Mouse (Mus musculus): ENCODE measurements around the gene Tmprss5.

Gene Tmprss5

DNA sequence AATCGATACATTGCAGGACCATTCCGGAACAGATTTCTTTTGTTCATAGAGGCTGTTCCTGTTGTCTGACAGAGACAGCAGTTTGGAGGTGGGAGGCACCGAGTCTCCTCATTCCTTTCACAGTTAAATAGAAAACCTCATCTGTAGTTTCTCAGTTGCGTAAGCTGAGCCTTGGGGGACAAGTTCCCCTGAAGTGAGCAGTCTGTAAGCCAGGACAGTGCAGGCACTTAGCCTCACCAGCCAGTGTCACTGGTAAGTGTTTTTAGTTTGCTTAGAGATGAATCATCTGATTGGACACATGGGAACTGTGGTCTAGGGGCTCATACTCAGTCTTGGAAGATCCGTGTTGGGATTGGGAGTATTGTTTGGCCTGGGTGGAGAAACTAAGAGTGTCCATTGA, at the start of gene Tmprss5:
Gene Tmprss5, plus strand, starts transcription at position 154 of the 400 bp plus-strand sequence.
- in situ Hi-C loops (cut with MboI; ENCODE audit: low pct_unique_long_range_greater_than_20kb in 1 of 2, low sequenced_read_pairs in 2 of 2, unreplicated experiment in 1 of 2): loop anchor here (5.0 kb wide), 1 partner anchor 406 kb away; the partner anchor contains the start of gene Ttc12 (in 2 of the 2)

DNA sequence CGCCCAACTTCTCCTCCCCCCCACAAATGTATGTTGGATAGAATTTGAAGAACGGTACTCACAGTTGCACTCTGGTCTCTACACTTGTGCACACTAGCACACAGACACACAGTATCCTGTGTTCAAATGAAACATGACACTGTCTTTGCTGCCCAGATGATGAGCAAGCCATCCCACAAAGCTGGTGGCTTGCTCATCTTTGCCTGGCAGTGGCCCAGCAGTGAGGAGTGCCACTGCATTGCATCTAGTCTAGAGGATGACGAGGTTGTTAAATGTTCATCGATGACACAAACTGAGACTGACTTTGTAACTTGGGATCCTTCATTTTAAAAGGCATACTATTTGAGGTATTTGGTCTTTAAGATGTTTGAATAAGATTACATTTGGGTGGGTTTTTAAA, 46.3 kb upstream of the Tmprss5 start:
- in situ Hi-C loops (cut with MboI; ENCODE audit: low pct_unique_long_range_greater_than_20kb in 1 of 2, low sequenced_read_pairs in 2 of 2, unreplicated experiment in 1 of 2): no loop called here

DNA sequence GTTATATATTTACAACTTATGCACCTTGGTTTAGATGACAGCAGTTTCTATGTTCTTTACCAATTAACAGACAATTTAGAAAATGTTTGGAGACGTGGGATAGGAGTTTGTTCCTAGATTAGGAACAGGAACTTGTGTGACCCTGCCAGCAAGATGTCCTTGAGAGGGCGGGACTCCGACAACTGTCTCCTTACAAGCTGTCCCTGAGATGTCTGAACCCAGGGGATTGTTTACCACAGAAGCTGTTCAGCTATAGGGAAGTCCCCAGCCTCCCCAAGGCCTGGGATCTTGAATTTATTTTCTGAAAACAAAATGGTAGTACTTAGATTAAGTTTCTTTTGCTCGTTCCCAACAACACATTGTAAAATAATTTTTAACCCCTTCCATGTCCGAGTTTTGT, 30.2 kb upstream of the Tmprss5 start:
- in situ Hi-C loops (cut with MboI; ENCODE audit: low pct_unique_long_range_greater_than_20kb in 1 of 2, low sequenced_read_pairs in 2 of 2, unreplicated experiment in 1 of 2): no loop called here

GRCm38 (mm10) chr9:49051349-49051748, 29.7 kb upstream of the Tmprss5 start:
- in situ Hi-C loops (cut with MboI; ENCODE audit: low pct_unique_long_range_greater_than_20kb in 1 of 2, low sequenced_read_pairs in 2 of 2, unreplicated experiment in 1 of 2): no loop called here

- in situ Hi-C loops (cut with MboI; ENCODE audit: low pct_unique_long_range_greater_than_20kb in 1 of 2, low sequenced_read_pairs in 2 of 2, unreplicated experiment in 1 of 2): no loop called here
Measured at GRCm38 (mm10) chr9:49054028-49054427, 27.0 kb upstream of the Tmprss5 start.

- in situ Hi-C loops (cut with MboI; ENCODE audit: low pct_unique_long_range_greater_than_20kb in 1 of 2, low sequenced_read_pairs in 2 of 2, unreplicated experiment in 1 of 2): no loop called here
Measured at GRCm38 (mm10) chr9:49055333-49056205, 25.5 kb upstream of the Tmprss5 start, which contains the start of gene Zw10. Gene Zw10, plus strand, starts transcription at chr9:49055613.

GRCm38 (mm10) chr9:49076847-49077246, 4.2 kb upstream of the Tmprss5 start:
- in situ Hi-C loops (cut with MboI; ENCODE audit: low pct_unique_long_range_greater_than_20kb in 1 of 2, low sequenced_read_pairs in 2 of 2, unreplicated experiment in 1 of 2): no loop called here

DNA sequence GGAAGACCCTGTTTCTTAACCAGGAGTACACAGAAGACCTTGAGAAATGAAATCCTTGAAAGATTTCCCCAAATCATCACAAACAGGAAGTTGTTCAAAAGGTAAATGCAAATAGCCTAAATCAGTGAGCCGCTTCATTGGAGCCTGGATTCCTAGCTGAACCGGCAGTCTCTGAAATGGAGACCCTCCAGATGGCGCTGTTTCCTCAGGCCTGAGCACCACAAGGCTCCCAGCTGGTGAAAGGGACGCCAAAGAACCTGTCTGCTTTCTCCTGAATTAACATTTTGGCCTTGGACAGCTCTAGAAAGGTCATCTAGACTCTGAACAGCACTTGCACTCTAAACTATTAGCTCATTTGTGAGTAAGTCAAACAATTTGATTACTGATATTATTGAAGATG, 501 bp downstream of the Tmprss5 start:
- in situ Hi-C loops (cut with MboI; ENCODE audit: low pct_unique_long_range_greater_than_20kb in 1 of 2, low sequenced_read_pairs in 2 of 2, unreplicated experiment in 1 of 2): loop anchor here (5.0 kb wide), 1 partner anchor 406 kb away; the partner anchor contains the start of gene Ttc12 (in 2 of the 2)

DNA sequence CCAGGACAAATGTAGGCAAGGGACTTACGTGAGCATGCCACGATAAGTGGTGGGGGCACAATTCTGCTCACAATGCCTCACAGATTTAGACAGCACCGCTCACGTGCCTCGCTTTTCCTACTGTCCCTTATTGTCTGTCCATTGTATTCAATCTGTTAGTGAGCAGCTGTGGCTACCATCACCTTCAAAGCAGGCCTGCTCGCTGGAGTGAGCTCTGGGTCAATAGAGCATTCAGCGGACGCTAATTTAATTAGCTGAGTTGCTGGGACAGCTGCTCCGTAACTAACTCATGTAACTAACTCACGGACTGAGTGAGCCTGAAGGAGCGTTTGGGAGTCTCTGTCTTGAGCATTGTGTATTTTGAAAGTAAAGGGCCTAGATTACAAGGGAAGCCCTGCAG, 6.3 kb downstream of the Tmprss5 start:
- in situ Hi-C loops (cut with MboI; ENCODE audit: low pct_unique_long_range_greater_than_20kb in 1 of 2, low sequenced_read_pairs in 2 of 2, unreplicated experiment in 1 of 2): no loop called here

GRCm38 (mm10) chr9:49098871-49099270, 17.8 kb downstream of the Tmprss5 start:
- in situ Hi-C loops (cut with MboI; ENCODE audit: low pct_unique_long_range_greater_than_20kb in 1 of 2, low sequenced_read_pairs in 2 of 2, unreplicated experiment in 1 of 2): no loop called here

DNA sequence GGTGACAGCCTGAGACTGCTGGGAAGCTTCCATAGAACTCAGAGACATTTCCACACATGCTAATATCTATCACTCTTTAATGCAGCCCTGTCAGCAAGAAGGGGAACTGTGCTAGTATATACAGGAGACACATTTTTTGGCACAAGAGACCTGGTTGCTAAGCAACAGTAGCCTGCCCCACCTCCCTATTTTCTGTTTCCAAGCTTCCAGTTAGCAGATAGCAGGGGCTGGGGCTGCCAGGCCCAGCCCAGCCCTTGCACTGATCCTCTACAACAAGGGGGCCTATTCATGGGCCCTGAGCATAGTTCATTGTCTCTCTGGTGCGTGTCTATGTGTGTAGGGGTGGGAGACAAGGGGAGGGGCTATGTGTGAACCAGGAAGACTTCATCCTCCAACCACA, 21.3 kb downstream of the Tmprss5 start:
- in situ Hi-C loops (cut with MboI; ENCODE audit: low pct_unique_long_range_greater_than_20kb in 1 of 2, low sequenced_read_pairs in 2 of 2, unreplicated experiment in 1 of 2): no loop called here

GRCm38 (mm10) chr9:49109101-49109500, 28.0 kb downstream of the Tmprss5 start:
- in situ Hi-C loops (cut with MboI; ENCODE audit: low pct_unique_long_range_greater_than_20kb in 1 of 2, low sequenced_read_pairs in 2 of 2, unreplicated experiment in 1 of 2): no loop called here

DNA sequence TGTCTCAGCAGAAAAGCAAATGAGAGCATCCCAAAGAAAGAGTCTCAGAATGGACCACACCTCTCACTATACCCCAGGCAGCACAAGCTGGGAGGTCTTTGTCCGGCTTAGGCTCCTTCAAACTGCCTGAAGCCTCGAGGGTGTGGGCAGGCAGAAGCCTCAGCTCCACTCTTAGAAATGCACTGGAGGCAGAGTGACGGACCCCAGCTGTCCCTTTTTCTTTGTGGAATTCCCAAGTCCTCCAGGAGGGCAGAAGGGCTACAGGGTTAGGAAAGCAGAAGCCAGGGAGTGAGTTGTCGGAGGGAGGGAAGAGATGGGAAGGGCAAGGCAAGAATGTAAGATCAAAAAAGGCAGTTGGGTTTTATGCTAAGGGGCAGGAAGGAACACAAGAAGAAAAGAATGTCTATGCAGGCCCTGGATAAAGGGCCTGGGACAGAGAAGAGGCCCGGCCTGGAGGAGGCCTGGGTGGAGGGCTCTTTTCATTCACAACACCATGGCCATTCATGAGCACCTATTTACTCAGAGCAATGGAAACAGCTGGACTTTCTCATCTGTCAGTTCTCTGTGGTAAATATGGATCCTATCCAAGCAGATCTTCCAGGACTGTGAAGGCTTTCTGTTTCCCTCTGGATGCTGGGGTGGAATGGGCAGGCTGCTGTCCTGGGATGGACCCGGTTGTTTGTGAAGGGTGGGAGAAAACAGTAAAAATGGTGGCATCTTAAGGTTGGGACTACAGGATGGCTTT, 29.6 kb downstream of the Tmprss5 start:
- in situ Hi-C loops (cut with MboI; ENCODE audit: low pct_unique_long_range_greater_than_20kb in 1 of 2, low sequenced_read_pairs in 2 of 2, unreplicated experiment in 1 of 2): no loop called here

GRCm38 (mm10) chr9:49111296-49111695, 30.2 kb downstream of the Tmprss5 start:
- in situ Hi-C loops (cut with MboI; ENCODE audit: low pct_unique_long_range_greater_than_20kb in 1 of 2, low sequenced_read_pairs in 2 of 2, unreplicated experiment in 1 of 2): no loop called here

DNA sequence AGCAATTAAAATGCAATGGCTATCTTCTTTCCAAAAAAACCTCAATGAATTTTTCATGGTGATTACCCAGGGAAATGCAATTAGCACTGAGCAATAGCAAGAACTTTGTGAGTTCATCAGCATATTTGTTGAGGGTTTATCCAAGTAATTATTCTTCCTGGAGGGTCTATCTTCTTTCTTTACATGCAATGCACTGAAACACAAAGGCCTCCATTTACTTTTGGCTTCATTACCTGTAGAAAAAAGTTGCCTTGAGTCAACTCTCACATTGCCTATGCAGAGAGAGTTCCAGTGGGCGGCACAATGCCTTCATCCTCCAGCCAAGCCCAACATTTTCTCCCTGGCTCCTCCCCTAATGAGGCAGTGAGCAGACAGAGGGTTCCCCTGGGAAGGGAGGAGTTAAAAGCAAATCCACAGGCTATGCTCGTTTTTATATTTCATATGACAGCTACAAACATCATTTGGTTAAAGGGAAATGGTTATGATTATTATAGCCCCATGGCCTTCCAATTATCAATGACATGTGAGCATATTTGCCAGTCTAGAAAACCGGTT, 37.3 kb downstream of the Tmprss5 start:
- in situ Hi-C loops (cut with MboI; ENCODE audit: low pct_unique_long_range_greater_than_20kb in 1 of 2, low sequenced_read_pairs in 2 of 2, unreplicated experiment in 1 of 2): no loop called here

DNA sequence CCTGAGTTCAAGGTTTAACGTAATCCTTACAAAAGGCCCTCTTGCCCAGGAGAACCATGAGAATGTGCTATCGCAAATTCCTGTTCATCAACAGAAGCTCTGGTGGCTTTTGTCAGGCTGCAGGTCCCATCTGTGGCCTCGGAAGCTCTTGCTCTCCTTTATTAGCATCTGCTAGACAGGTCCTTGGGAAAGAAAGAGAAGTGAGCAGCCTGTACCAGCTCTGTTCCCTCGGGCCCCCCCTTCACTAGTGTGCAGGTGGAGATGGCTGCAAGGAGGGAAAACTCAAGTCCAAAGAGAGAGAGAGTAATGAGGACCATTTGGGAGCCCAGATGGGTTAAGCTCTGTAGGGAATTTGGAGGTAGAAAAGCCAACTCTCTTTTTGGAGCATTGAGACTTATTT, 38.7 kb downstream of the Tmprss5 start:
- in situ Hi-C loops (cut with MboI; ENCODE audit: low pct_unique_long_range_greater_than_20kb in 1 of 2, low sequenced_read_pairs in 2 of 2, unreplicated experiment in 1 of 2): no loop called here

GRCm38 (mm10) chr9:49125706-49126105, 44.6 kb downstream of the Tmprss5 start:
- in situ Hi-C loops (cut with MboI; ENCODE audit: low pct_unique_long_range_greater_than_20kb in 1 of 2, low sequenced_read_pairs in 2 of 2, unreplicated experiment in 1 of 2): no loop called here

GRCm38 (mm10) chr9:49130514-49131010, 49.5 kb downstream of the Tmprss5 start:
- in situ Hi-C loops (cut with MboI; ENCODE audit: low pct_unique_long_range_greater_than_20kb in 1 of 2, low sequenced_read_pairs in 2 of 2, unreplicated experiment in 1 of 2): no loop called here

DNA sequence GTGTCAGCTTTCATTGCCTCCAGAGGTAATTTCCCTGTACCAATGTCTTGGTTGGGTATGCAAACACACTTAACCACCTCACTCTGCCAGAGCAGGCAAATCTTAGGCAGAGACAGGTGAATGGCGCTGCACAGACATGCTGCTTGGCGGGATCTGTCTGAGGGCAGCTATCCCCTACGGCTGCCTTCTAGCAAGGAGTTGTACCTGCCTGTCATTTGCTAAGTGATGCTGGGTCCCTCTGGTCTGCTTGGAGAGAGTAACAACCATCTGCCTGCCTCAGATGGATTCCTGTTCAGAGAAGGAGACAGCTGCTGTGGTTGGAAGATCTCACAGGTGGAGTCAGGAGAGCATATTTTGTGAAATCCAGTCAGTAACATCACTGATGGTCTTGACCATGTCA, 62.8 kb downstream of the Tmprss5 start:
- in situ Hi-C loops (cut with MboI; ENCODE audit: low pct_unique_long_range_greater_than_20kb in 1 of 2, low sequenced_read_pairs in 2 of 2, unreplicated experiment in 1 of 2): no loop called here

Measured in mouse embryonic stem cell (cell line).